Mouse (Mus musculus) brain, embryonic 14.5 days (tissue): ENCODE data around the gene C1qc.

Experiments used
- CTCF ChIP-seq: fragments of 200-500 bp; IDR thresholded peaks from 2 replicates; pipeline ENCODE4 v1.5.1; 2012; ENCODE audit warnings: inconsistent platforms, mild to moderate bottlenecking, moderate library complexity, borderline replicate concordance; ENCODE audit not compliant: insufficient read depth, insufficient read length; ENCODE audit errors: extremely low read depth
- POLR2A ChIP-seq: fragments of 200-500 bp; IDR thresholded peaks from 2 replicates; pipeline ENCODE4 v1.6.1; 2012; ENCODE audit warnings: mild to moderate bottlenecking, inconsistent platforms, borderline replicate concordance; ENCODE audit not compliant: poor library complexity, insufficient read depth, insufficient read length, severe bottlenecking; ENCODE audit errors: extremely low read depth

- TF ChIP-seq CTCF (no peak), POLR2A (no peak)
Measured at GRCm38 (mm10) chr4:136937935-136938334, 45.1 kb upstream of the C1qc start.
